ENCODE assay signal across 21 mouse cellular contexts in genomic region chr19:45943758-45944157, GRCm38 (mm10). TPM values are rescaled to one million over a fixed set of nuclear protein-coding genes. Genes with fewer than 3 reads are reported as not detected.
DNase-seq lines count a peak whose midpoint lies in the region; ATAC-seq and TF ChIP-seq lines count a peak whose summit lies in the region.
"Had no signal": no experiment of that assay in that cellular context is flagged by ENCODE, and none has a peak within 500 bp of the region (broad histone marks: within the 10 kb centered on the region; RNA-seq: fewer than 3 reads in every experiment).

No protein-coding gene starts in this region.

- TF ChIP-seq CTCF in CH12.LX (conservative IDR thresholded peaks at IDR 0.05 in 1 of 2, IDR thresholded peaks at IDR 0.05 in 1 of 2; ENCODE audit: low read depth in 2 of 2, low read length in 2 of 2) = no peak

- no peak overlapping the region for H3K27ac ChIP-seq in CH12.LX (ENCODE audit: insufficient read depth, low read depth)
- no peak overlapping the region for H3K27ac ChIP-seq in liver, embryonic 15.5 days (replicated peaks)
- H3K27ac ChIP-seq in forebrain, embryonic 12.5 days = no peak overlapping the region
- H3K27ac ChIP-seq: embryonic facial prominence, embryonic 12.5 days; hindbrain, embryonic 10.5 days; limb, embryonic 15.5 days; midbrain, embryonic 12.5 days had no signal

- intact Hi-C loops in left cerebral cortex, postnatal 10 days (cut with DNase I) = no loop called here

- no peak for TF ChIP-seq POLR2A in CH12.LX (IDR thresholded peaks at IDR 0.05; ENCODE audit: low read depth, low read length)

- H3K36me3 ChIP-seq in CH12.LX (replicated peaks in 1 of 2; ENCODE audit: control insufficient read depth in 1 of 2, insufficient read depth in 1 of 2, low read length in 1 of 2) = peaks cover 0 to 6% of the 10 kb centered on the region in 2 experiments
- 0 out of 2 replicates have a peak, but pooled peaks cover 7% of the 10 kb centered on the region for H3K36me3 ChIP-seq in liver, embryonic 15.5 days (replicated peaks)
- peaks cover 21% of the 10 kb centered on the region for H3K36me3 ChIP-seq in forebrain, embryonic 12.5 days (replicated peaks)

- 34% methylated on average over 4 of the region's 4 CpGs for WGBS in liver, embryonic 15.5 days (ENCODE audit: insufficient replicate concordance)
- 68% methylated on average over 4 of the region's 4 CpGs for WGBS in forebrain, embryonic 12.5 days

- no peaks in the 10 kb centered on the region for H3K9me3 ChIP-seq in CH12.LX (replicated peaks; ENCODE audit: low read length)
- no peaks in the 10 kb centered on the region for H3K9me3 ChIP-seq in liver, embryonic 15.5 days (replicated peaks)
- H3K9me3 ChIP-seq in forebrain, embryonic 12.5 days = no peaks in the 10 kb centered on the region
- H3K9me3 ChIP-seq: embryonic facial prominence, embryonic 12.5 days; hindbrain, embryonic 10.5 days; limb, embryonic 15.5 days; midbrain, embryonic 12.5 days had no signal

- dilution Hi-C loops in CH12.LX (cut with MboI; ENCODE audit: extremely low pct_ligation_motif_present, extremely low pct_unique_long_range_greater_than_20kb, low sequenced_read_pairs) = no loop called here

- in situ Hi-C loops in CH12.LX (cut with MboI; ENCODE audit: low pct_ligation_motif_present, low pct_unique_long_range_greater_than_20kb, low sequenced_read_pairs) = no loop called here

- H3K4me2 ChIP-seq in CH12.LX (ENCODE audit: insufficient read depth, low read depth, poor library complexity, severe bottlenecking) = no peak overlapping the region
- H3K4me2 ChIP-seq in liver, embryonic 15.5 days = no peak overlapping the region
- no peak overlapping the region for H3K4me2 ChIP-seq in forebrain, embryonic 12.5 days
- H3K4me2 ChIP-seq: embryonic facial prominence, embryonic 12.5 days; limb, embryonic 15.5 days; midbrain, embryonic 12.5 days had no signal

- no peaks in the 10 kb centered on the region for H3K79me2 ChIP-seq in CH12.LX (replicated peaks; ENCODE audit: control insufficient read depth, extremely low read depth, insufficient read depth, poor library complexity, severe bottlenecking)

- peak; percentile 34; the same call in 1 of the 2 replicates for ATAC-seq in liver, embryonic 15.5 days (ENCODE audit: insufficient read depth)
- ATAC-seq in forebrain, embryonic 12.5 days (ENCODE audit: low FRiP score) = no peak
- ATAC-seq: CD4-positive, CD25-positive, alpha-beta regulatory T cell, adult 4 months; forebrain, embryonic 16.5 days had no signal

- peak; percentile 28 for DNase-seq in 3T3-L1 (ENCODE audit: low read depth, low spot score)
- peak; percentile 40 for DNase-seq in CH12.LX (ENCODE audit: extremely low read depth)
- DNase-seq in c-Kit-positive CD71-positive TER-119-negative erythroid progenitor cells, embryonic 14.5 days (ENCODE audit: low read depth) = peak; percentile 65
- DNase-seq in left cerebral cortex, postnatal 10 days (ENCODE audit: extremely low spot score in 1 of 2, low spot score in 2 of 2) = no peak
- DNase-seq in kidney, adult 8-10 months = no peak
- DNase-seq: adrenal gland, postnatal 36 days; cerebellum, adult 11 months; cerebellum, postnatal 36 days; kidney, adult 2 months; kidney, postnatal 36 days; layer of hippocampus, adult 9-11 months; lung, postnatal 14 days; thymus, adult 18-20 months had no signal

- no peak for TF ChIP-seq EP300 in CH12.LX (IDR thresholded peaks at IDR 0.05; ENCODE audit: low read length)

- no peak overlapping the region for H3K4me3 ChIP-seq in CH12.LX (replicated peaks in 1 of 3; ENCODE audit: low read depth in 2 of 3, low read length in 2 of 3, poor library complexity in 1 of 3)
- H3K4me3 ChIP-seq in liver, embryonic 15.5 days (replicated peaks) = no peak overlapping the region
- H3K4me3 ChIP-seq in forebrain, embryonic 12.5 days (replicated peaks) = no peak overlapping the region
- H3K4me3 ChIP-seq: embryonic facial prominence, embryonic 12.5 days; hindbrain, embryonic 10.5 days; limb, embryonic 15.5 days; midbrain, embryonic 12.5 days had no signal

- H3K4me1 ChIP-seq in CH12.LX (ENCODE audit: control insufficient read depth in 1 of 2, insufficient read depth in 2 of 2) = peaks cover 2 to 16% of the 10 kb centered on the region in 2 experiments; a peak in 3 of 4 replicates
- H3K4me1 ChIP-seq in liver, embryonic 15.5 days (replicated peaks) = no peaks in the 10 kb centered on the region; the same call in 1 of the 2 replicates
- H3K4me1 ChIP-seq in forebrain, embryonic 12.5 days = no peaks in the 10 kb centered on the region
- H3K4me1 ChIP-seq: embryonic facial prominence, embryonic 12.5 days; hindbrain, embryonic 10.5 days; limb, embryonic 15.5 days; midbrain, embryonic 12.5 days had no signal

- H3K9ac ChIP-seq in CH12.LX (ENCODE audit: insufficient read depth, low read depth) = no peak overlapping the region
- H3K9ac ChIP-seq in liver, embryonic 15.5 days = no peak overlapping the region
- H3K9ac ChIP-seq in forebrain, embryonic 12.5 days = no peak overlapping the region
- H3K9ac ChIP-seq: embryonic facial prominence, embryonic 12.5 days; limb, embryonic 15.5 days; midbrain, embryonic 12.5 days had no signal

- TF ChIP-seq RAD21 in CH12.LX (IDR thresholded peaks at IDR 0.05; ENCODE audit: low read depth, low read length) = no peak

- no peaks in the 10 kb centered on the region for H3K27me3 ChIP-seq in CH12.LX (replicated peaks)
- no peaks in the 10 kb centered on the region for H3K27me3 ChIP-seq in liver, embryonic 15.5 days
- H3K27me3 ChIP-seq in forebrain, embryonic 12.5 days = no peaks in the 10 kb centered on the region
- H3K27me3 ChIP-seq: embryonic facial prominence, embryonic 12.5 days; limb, embryonic 15.5 days; midbrain, embryonic 12.5 days had no signal

TF ChIP-seq in CH12.LX, 34 proteins besides CTCF, POLR2A, EP300 and RAD21:
- TF ChIP-seq CHD2 (IDR thresholded peaks at IDR 0.05; ENCODE audit: low read length) = no peak
- no peak for TF ChIP-seq BHLHE40 (IDR thresholded peaks at IDR 0.05; ENCODE audit: low read depth, low read length)
- no peak for TF ChIP-seq USF2 (conservative IDR thresholded peaks at IDR 0.05; ENCODE audit: low read depth, low read length)

RNA-seq across cellular contexts. Expression of gene Armh3, which starts 54.5 kb away (rescaled TPM):
- total RNA-seq in CH12.LX (2012; rRNA removed) = 1.9 and 2.2 TPM in 2 replicates
- total RNA-seq in CH12.LX (2014; rRNA removed) = 1.1 and 1.3 TPM in 2 replicates
- 4.3 and 4.9 TPM in 2 replicates for polyA plus RNA-seq in CH12.LX (2012; ENCODE audit: insufficient read length, low read depth)
- 4.0 and 4.1 TPM in 2 replicates for polyA plus RNA-seq in liver, embryonic 15.5 days (2015; fragmentation: Nextera tagmentation; extraction: Ambion mirVana)
- 10 to 100 TPM; 22.9 to 24.6 TPM for total RNA-seq in left cerebral cortex, postnatal 10 days (2021)
- 19.3 and 20.3 TPM in 2 replicates for polyA plus RNA-seq in forebrain, embryonic 12.5 days (2016; fragmentation: Nextera tagmentation; extraction: Ambion mirVana)

RNA-seq across cellular contexts. Expression of gene Hps6, which starts 59.5 kb away (rescaled TPM):
- 10.5 and 10.6 TPM in 2 replicates for total RNA-seq in CH12.LX (2012; rRNA removed)
- total RNA-seq in CH12.LX (2014; rRNA removed) = 6.0 and 6.7 TPM in 2 replicates
- polyA plus RNA-seq in CH12.LX (2012; ENCODE audit: insufficient read length, low read depth) = 5.1 and 5.8 TPM in 2 replicates
- 3.0 and 3.2 TPM in 2 replicates for polyA plus RNA-seq in liver, embryonic 15.5 days (2015; fragmentation: Nextera tagmentation; extraction: Ambion mirVana)
- 1 to 10 TPM; 3.3 to 4.7 TPM for total RNA-seq in left cerebral cortex, postnatal 10 days (2021)
- polyA plus RNA-seq in forebrain, embryonic 12.5 days (2016; fragmentation: Nextera tagmentation; extraction: Ambion mirVana) = 2.7 TPM in 2 replicates

Comparison
In these comparisons a context has a peak if more than half of its experiments do, and no peak if none do; other contexts are left out.
1. DNase-seq: peak in 3T3-L1 (single experiment), CH12.LX (single experiment) and c-Kit-positive CD71-positive TER-119-negative erythroid progenitor cells, embryonic 14.5 days (single experiment); none in left cerebral cortex, postnatal 10 days (0 of 2) and kidney, adult 8-10 months (0 of 2).